Mouse (Mus musculus) hindbrain, embryonic 12.5 days (tissue): ENCODE results near the gene Tmem79. TPM values are rescaled to one million over a fixed set of nuclear protein-coding genes. Genes with fewer than 3 reads are reported as not detected.

ENCODE experiments used
- ATAC-seq: fragments of 200-750 bp; cut with Nextera tagmentation; 2 replicates; pipeline ENCODE4 v1.8.0; 2017; ENCODE audit warnings: moderate TSS enrichment; ENCODE audit not compliant: low FRiP score
- H3K27ac ChIP-seq: fragments of 300-500 bp; sonication (generic); 2 replicates; pipeline ENCODE4 v1.5.1; 2016; ENCODE audit warnings: mild to moderate bottlenecking
- H3K27me3 ChIP-seq: fragments of 300-500 bp; sonication (generic); 2 replicates; pipeline ENCODE4 v1.6.1; 2016; ENCODE audit warnings: mild to moderate bottlenecking
- H3K36me3 ChIP-seq: fragments of 300-500 bp; sonication (generic); 2 replicates; pipeline ENCODE4 v1.6.1; 2016; ENCODE audit warnings: mild to moderate bottlenecking
- H3K4me1 ChIP-seq: fragments of 300-500 bp; sonication (generic); 2 replicates; pipeline ENCODE4 v1.6.1; 2016
- H3K4me2 ChIP-seq: fragments of 300-500 bp; sonication (generic); replicated peaks from 2 replicates; pipeline ENCODE4 v1.6.1; 2016; ENCODE audit warnings: mild to moderate bottlenecking
- H3K4me3 ChIP-seq: fragments of 300-500 bp; sonication (generic); 2 replicates; pipeline ENCODE4 v1.5.1; 2016; ENCODE audit warnings: mild to moderate bottlenecking
- H3K9ac ChIP-seq: fragments of 300-500 bp; sonication (generic); 2 replicates; pipeline ENCODE4 v1.6.1; 2016; ENCODE audit warnings: mild to moderate bottlenecking, moderate library complexity
- H3K9me3 ChIP-seq: fragments of 300-500 bp; sonication (generic); replicated peaks from 2 replicates; pipeline ENCODE4 v1.6.1; 2016; ENCODE audit warnings: mild to moderate bottlenecking
- WGBS: fragments of 180-500 bp; shearing (Covaris S2); methylation state at CpG from one replicate; pipeline ENCODE4 v1.1.7; 2016; 5-methylcytosine and 5-hydroxymethylcytosine counted together
- polyA plus RNA-seq: library from polyadenylated mRNA; unstranded; fragments of >200 nt; fragmentation: Nextera tagmentation; extraction: Ambion mirVana; gene quantifications from 2 replicates; pipeline ENCODE4 v1.2.1, GENCODE M21; 2016

Tmem79 gene
- polyA plus RNA-seq, 1 experiment from 2014 or later = 1.7 TPM

DNA sequence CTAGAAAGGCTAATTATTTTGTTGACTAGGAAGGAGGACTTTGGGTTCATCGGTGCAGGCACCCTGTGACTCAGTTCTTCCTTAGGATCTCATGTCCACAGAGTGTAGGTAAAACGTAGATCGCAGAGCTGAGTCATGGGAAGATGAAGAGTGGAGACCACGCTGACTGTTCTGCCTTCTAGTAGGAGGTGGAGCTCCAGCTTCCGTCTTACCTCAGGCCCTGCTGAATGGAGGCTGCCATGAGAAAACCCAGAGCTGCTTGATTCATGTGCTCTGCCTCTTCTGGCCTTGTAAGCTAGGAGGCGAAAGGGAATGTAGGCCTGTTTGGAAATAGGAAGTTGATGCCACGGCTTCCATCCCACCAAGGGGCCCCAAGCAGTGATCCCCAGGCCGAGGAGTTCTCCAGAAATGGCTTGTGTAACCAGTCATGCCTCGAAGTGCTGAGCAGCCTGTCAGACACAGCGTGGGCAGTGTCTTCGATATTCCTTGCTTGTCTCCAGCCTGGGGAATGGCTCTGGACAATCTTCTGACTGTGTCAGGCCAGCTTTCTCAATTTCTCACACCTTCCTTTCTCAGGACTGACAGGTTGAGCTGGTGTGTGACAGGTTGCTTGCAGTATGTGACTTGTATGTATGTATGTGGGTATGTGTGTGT is 1.5 kb upstream of the Tmem79 start:
- H3K27ac ChIP-seq = no peak overlapping the region
- H3K4me3 ChIP-seq = peak overlapping the region; percentile 86; the same call in 1 of the 2 replicates
- 83% methylated on average over 11 of the region's 11 CpGs for WGBS
- H3K9me3 ChIP-seq = no peaks in the 10 kb centered on the region
- H3K27me3 ChIP-seq = no peaks in the 10 kb centered on the region
- H3K4me2 ChIP-seq = peak overlapping the region; percentile 63
- no peak for ATAC-seq
- peak overlapping the region; percentile 40 for H3K9ac ChIP-seq
- peaks cover 29% of the 10 kb centered on the region for H3K4me1 ChIP-seq
- H3K36me3 ChIP-seq = peaks cover 3% of the 10 kb centered on the region

DNA sequence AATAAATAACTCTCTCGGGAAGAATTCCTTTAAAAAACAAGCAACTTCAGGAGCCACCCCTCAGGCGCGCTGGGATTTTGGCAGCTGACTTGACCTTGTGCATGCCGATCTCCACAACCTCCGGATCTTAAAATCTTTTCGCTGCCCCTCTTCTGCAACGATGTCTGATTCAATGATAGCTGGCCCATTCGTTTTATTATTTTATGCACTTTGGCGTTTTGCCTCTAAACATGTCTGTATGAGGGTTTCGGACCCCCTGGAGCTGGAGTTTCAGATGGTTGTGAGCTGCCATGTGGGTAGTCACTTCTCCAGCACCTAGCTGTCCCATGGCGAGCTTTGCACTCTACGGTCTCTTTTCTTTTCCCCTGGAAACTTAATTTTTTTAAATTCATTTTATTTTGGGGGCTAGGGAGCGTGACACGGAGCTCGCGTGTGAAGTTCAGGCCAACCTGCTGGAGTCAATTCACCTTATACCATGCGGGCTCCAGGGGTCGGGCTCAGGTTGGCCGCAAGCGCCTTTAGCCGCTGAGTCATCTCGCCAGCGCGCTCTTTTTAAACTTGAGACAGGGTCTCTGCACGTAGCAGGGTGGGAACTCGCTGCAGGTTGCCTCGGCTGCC is 403 bp downstream of the Tmem79 start:
- H3K27me3 ChIP-seq = no peaks in the 10 kb centered on the region
- H3K9me3 ChIP-seq = no peaks in the 10 kb centered on the region
- H3K4me3 ChIP-seq = peak overlapping the region; percentile 86
- H3K36me3 ChIP-seq = no peaks in the 10 kb centered on the region
- peaks cover 29% of the 10 kb centered on the region for H3K4me1 ChIP-seq
- H3K4me2 ChIP-seq = peak overlapping the region; percentile 63
- 2% methylated on average over 27 of the region's 27 CpGs for WGBS
- peak overlapping the region; percentile 96 for H3K27ac ChIP-seq
- peak overlapping the region; percentile 89 for H3K9ac ChIP-seq
- peak; percentile 52; the same call in 1 of the 2 replicates for ATAC-seq

DNA sequence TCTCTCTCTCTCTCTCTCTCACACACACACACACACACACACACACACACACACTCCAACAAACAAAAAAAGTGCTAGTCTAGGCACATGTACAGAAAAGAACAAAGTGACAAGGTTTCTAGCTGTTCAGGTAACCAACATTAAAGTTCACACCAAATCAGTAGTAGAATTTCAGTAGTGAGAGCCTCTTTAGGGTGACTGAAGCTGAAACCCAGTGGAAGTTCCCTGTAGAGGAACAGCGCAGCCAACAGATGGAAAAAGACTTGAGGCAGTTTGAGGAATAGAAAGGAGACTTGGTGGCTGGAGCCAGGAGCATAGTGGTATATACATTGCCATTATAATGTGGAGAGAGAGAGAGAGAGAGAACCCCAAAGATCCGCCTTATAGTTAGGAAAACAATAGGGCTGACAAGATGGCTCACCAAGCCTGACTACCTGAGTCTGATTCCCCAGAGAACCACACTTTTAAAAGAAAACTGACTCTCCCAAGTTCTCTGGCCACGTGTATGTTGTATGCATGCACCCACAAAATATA is 979 bp downstream of the Tmem79 start:
- Histone ChIP-seq H3K9me3 (no peaks in the 10 kb centered on the region), H3K27ac (no peak overlapping the region), H3K4me3 (peak overlapping the region; percentile 86), H3K4me2 (peak overlapping the region; percentile 63), H3K27me3 (no peaks in the 10 kb centered on the region), H3K36me3 (no peaks in the 10 kb centered on the region), H3K9ac (peak overlapping the region; percentile 89), H3K4me1 (peaks cover 29% of the 10 kb centered on the region)
- no peak for ATAC-seq
- WGBS = 32% methylated on average over 3 of the region's 3 CpGs

- 48% methylated on average over 12 of the region's 12 CpGs for WGBS
- ATAC-seq = no peak
Measured at GRCm38 (mm10) chr3:88334029-88334658, 1.8 kb downstream of the Tmem79 start.

DNA sequence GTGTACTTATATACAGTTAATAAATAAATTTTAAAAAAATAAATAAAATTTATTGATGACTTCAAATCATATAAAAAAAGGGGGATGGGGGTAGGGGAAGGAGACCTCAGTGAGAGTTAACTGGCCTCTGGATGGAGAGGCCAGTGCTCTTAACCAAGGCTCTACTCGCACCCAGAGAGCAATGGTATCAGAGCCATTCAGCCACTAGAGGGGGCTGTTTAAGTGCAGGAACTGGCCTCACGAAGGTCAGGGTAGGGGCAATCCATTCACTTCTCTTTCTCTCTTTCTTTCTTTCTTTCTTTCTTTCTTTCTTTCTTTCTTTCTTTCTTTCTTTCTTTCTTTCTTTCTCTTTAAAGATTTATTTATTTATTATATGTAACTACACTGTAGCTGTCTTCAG is 4.7 kb downstream of the Tmem79 start:
- Histone ChIP-seq H3K27ac (no peak overlapping the region), H3K4me1 (peaks cover 9% of the 10 kb centered on the region), H3K4me2 (no peak overlapping the region), H3K4me3 (no peak overlapping the region), H3K9ac (no peak overlapping the region), H3K36me3 (peaks cover 26% of the 10 kb centered on the region), H3K9me3 (no peaks in the 10 kb centered on the region), H3K27me3 (no peaks in the 10 kb centered on the region)
- WGBS = 39% methylated on average over 2 of the region's 2 CpGs
- no peak for ATAC-seq

More at GRCm38 (mm10) chr3:88334029-88334658, 1.8 kb downstream of the Tmem79 start:
- no peaks in the 10 kb centered on the region for H3K27me3 ChIP-seq
- H3K4me3 ChIP-seq = no peak overlapping the region
- no peaks in the 10 kb centered on the region for H3K9me3 ChIP-seq
- peaks cover 5% of the 10 kb centered on the region; the same call in 1 of the 2 replicates for H3K36me3 ChIP-seq
- no peak overlapping the region for H3K27ac ChIP-seq
- peaks cover 27% of the 10 kb centered on the region for H3K4me1 ChIP-seq
- no peak overlapping the region; the same call in 1 of the 2 replicates for H3K9ac ChIP-seq
- H3K4me2 ChIP-seq = no peak overlapping the region

DNA sequence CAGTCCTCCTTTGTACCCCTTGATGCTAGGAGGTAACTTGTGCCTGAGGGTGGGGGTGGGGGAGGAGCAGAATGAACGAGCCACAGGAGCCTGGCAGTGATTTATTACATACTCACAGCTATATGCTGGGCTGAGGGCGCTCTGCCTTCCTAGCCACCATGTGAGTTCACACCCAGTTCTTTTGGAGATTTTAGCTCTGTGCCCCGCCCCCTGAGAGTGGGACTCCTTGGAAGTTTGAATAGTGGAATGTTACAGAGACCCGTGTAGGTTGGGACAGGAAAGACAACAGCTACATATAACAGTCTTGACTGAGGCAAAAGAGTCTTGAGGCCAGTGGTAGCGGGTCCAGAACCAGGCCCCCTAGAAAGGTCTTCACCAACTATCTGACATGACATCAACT is 7.0 kb downstream of the Tmem79 start:
- H3K9ac ChIP-seq = 0 out of 2 replicates have a peak overlapping the region, but pooled peaks have one; percentile 2
- H3K27me3 ChIP-seq = no peaks in the 10 kb centered on the region
- H3K9me3 ChIP-seq = no peaks in the 10 kb centered on the region
- H3K4me2 ChIP-seq = no peak overlapping the region
- H3K4me1 ChIP-seq = peaks cover 12% of the 10 kb centered on the region
- WGBS = 77% methylated on average over 5 of the region's 5 CpGs
- H3K36me3 ChIP-seq = peaks cover 26% of the 10 kb centered on the region
- H3K27ac ChIP-seq = no peak overlapping the region
- no peak overlapping the region for H3K4me3 ChIP-seq
- no peak for ATAC-seq

DNA sequence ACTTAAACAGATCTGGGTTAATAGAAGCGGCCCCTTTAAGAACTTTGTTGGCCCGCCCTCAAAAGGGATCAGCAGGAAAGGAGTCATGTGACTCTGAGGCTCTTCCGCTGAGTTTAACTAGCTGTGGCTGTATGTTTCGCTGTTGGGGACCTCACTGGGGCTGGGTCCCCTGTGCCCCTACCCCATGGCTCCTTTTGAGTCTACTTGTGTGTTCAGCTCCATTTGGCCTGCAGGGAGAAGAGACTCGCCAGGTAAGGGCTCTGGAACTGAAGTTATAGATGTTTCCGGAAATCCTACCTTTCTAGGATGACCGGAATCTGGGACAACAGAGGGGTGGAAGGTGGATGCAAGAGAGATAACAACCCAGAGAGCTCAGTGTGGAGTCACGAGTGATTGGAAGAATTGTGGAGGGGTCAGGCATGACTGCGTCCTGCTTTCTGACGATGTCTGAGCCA is 11.0 kb downstream of the Tmem79 start, which contains the start of gene Glmp:
Gene Glmp, plus strand, starts transcription at position 73 of the 455 bp plus-strand sequence.
- Histone ChIP-seq H3K4me3 (peak within 1 kb of the TSS; percentile 63), H3K4me1 (peaks cover 12% of the 10 kb centered on the region), H3K36me3 (peaks cover 57% of the 10 kb centered on the region), H3K9ac (peak within 1 kb of the TSS; percentile 67), H3K4me2 (peak within 1 kb of the TSS; percentile 78), H3K27ac (no peak within 1 kb of the TSS), H3K9me3 (no peaks in the 10 kb centered on the region), H3K27me3 (no peaks in the 10 kb centered on the region)
- 2% methylated on average over 10 of the region's 10 CpGs for WGBS
- ATAC-seq = peak; percentile 70

- no peak overlapping the region for H3K9ac ChIP-seq
- H3K4me1 ChIP-seq = peaks cover 16% of the 10 kb centered on the region
- no peaks in the 10 kb centered on the region for H3K27me3 ChIP-seq
- WGBS = 94% methylated on average over 1 of the region's 1 CpGs
- peaks cover 45% of the 10 kb centered on the region for H3K36me3 ChIP-seq
- no peaks in the 10 kb centered on the region for H3K9me3 ChIP-seq
- H3K27ac ChIP-seq = no peak overlapping the region
- ATAC-seq = no peak
- no peak overlapping the region for H3K4me2 ChIP-seq
- H3K4me3 ChIP-seq = no peak overlapping the region
Measured at GRCm38 (mm10) chr3:88299172-88299571, 36.8 kb downstream of the Tmem79 start.

- Histone ChIP-seq H3K9ac (peak overlapping the region; percentile 88), H3K36me3 (peaks cover 29% of the 10 kb centered on the region), H3K4me2 (peak overlapping the region; percentile 91), H3K9me3 (no peaks in the 10 kb centered on the region), H3K4me1 (peaks cover 16% of the 10 kb centered on the region), H3K27me3 (no peaks in the 10 kb centered on the region), H3K27ac (peak overlapping the region; percentile 92), H3K4me3 (peak overlapping the region; percentile 83)
- ATAC-seq = no peak
- under 1% methylated on average over 30 of the region's 30 CpGs for WGBS
Measured at GRCm38 (mm10) chr3:88297321-88297851, 38.6 kb downstream of the Tmem79 start.

GRCm38 (mm10) chr3:88296561-88297318 is 39.2 kb downstream of the Tmem79 start, which contains the start of the genes Tsacc and Cct3:
Tsacc (minus strand) TSS chr3:88296999.
Cct3 (plus strand) TSS chr3:88297116.
- Histone ChIP-seq H3K9ac (peak within 1 kb of the TSS; percentile 88), H3K4me1 (peaks cover 16% of the 10 kb centered on the region), H3K27ac (peak within 1 kb of the TSS; percentile 92), H3K27me3 (no peaks in the 10 kb centered on the region), H3K4me3 (peak within 1 kb of the TSS; percentile 83), H3K4me2 (peak within 1 kb of the TSS; percentile 91), H3K9me3 (no peaks in the 10 kb centered on the region), H3K36me3 (peaks cover 23% of the 10 kb centered on the region)
- peak; percentile 99 for ATAC-seq
- under 1% methylated on average over 44 of the region's 44 CpGs for WGBS

DNA sequence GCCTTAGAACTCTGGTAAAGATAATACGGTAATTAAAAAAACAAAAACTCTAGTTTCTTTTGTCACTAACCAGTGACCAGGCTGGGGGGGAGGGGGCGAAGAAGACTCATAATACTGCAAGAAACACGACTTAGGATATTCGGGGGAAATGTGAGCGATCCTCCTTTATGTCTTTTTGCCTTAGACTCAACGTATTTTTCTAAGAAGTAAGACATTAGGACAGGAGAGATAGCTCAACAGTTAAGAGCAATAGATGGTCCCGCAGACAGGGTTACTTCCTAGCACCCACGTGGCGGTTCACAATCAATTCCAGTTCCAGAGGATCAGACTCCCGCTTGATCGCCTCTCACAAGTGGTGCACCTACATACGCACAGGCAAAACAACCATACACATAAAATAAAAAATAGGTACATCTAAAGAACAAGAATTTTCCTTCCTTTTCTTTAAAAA is 39.8 kb downstream of the Tmem79 start:
- Histone ChIP-seq H3K36me3 (peaks cover 17% of the 10 kb centered on the region), H3K4me2 (peak overlapping the region; percentile 59), H3K27me3 (no peaks in the 10 kb centered on the region), H3K9me3 (no peaks in the 10 kb centered on the region), H3K4me1 (peaks cover 16% of the 10 kb centered on the region), H3K4me3 (peak overlapping the region; percentile 83), H3K27ac (peak overlapping the region; percentile 87), H3K9ac (peak overlapping the region; percentile 59)
- 1% methylated on average over 12 of the region's 12 CpGs for WGBS
- peak; percentile 39 for ATAC-seq
